Comparison of ENCODE assay signal across 28 mouse cellular contexts in genomic region chr4:68410785-68411184, GRCm38 (mm10).
"Had no signal": no experiment of that assay in that cellular context is flagged by ENCODE, and none has a peak within 500 bp of the region (broad histone marks: within the 10 kb centered on the region; RNA-seq: fewer than 3 reads in every experiment).

No protein-coding gene starts in this region.

- H3K36me3 ChIP-seq: embryonic facial prominence, embryonic 10.5 days; embryonic facial prominence, embryonic 12.5 days; embryonic facial prominence, embryonic 13.5 days; embryonic facial prominence, embryonic 15.5 days; forebrain, embryonic 10.5 days; forebrain, embryonic 12.5 days; forebrain, embryonic 15.5 days had no signal

- H3K9me3 ChIP-seq: embryonic facial prominence, embryonic 10.5 days; embryonic facial prominence, embryonic 12.5 days; embryonic facial prominence, embryonic 13.5 days; embryonic facial prominence, embryonic 15.5 days; forebrain, embryonic 10.5 days; forebrain, embryonic 12.5 days; forebrain, embryonic 13.5 days; forebrain, embryonic 15.5 days had no signal

- H3K27ac ChIP-seq: embryonic facial prominence, embryonic 10.5 days; embryonic facial prominence, embryonic 12.5 days; embryonic facial prominence, embryonic 13.5 days; embryonic facial prominence, embryonic 15.5 days; forebrain, embryonic 10.5 days; forebrain, embryonic 12.5 days; forebrain, embryonic 13.5 days; forebrain, embryonic 15.5 days; gastrocnemius, adult 2 months had no signal

- H3K9ac ChIP-seq: embryonic facial prominence, embryonic 12.5 days; embryonic facial prominence, embryonic 13.5 days; embryonic facial prominence, embryonic 15.5 days; forebrain, embryonic 12.5 days; forebrain, embryonic 13.5 days; forebrain, embryonic 15.5 days; forebrain, postnatal 0 days had no signal

- ATAC-seq: forebrain, embryonic 13.5 days; forebrain, embryonic 14.5 days; forebrain, embryonic 15.5 days; forebrain, embryonic 16.5 days; forebrain, postnatal 0 days had no signal

- DNase-seq: cerebellum, adult 2 months; cerebellum, adult 8-10 months; cerebellum, adult 9-10 months; cerebellum, adult 9-11 months; cerebellum, postnatal 10 days; cerebellum, postnatal 14 days; cerebellum, postnatal 25 days; cerebellum, postnatal 36 days; embryo, embryonic 11 days; forebrain, postnatal 0 days; gastrocnemius, adult 2 months; gastrocnemius, postnatal 10 days; gastrocnemius, postnatal 14 days; gastrocnemius, postnatal 25 days; gastrocnemius, postnatal 36 days; heart, adult 11 months; heart, adult 18-20 months had no signal

- H3K27me3 ChIP-seq: embryonic facial prominence, embryonic 12.5 days; embryonic facial prominence, embryonic 13.5 days; embryonic facial prominence, embryonic 15.5 days; forebrain, embryonic 12.5 days; forebrain, embryonic 13.5 days; forebrain, embryonic 15.5 days had no signal

- H3K4me3 ChIP-seq: embryonic facial prominence, embryonic 10.5 days; embryonic facial prominence, embryonic 12.5 days; embryonic facial prominence, embryonic 13.5 days; embryonic facial prominence, embryonic 15.5 days; erythroblast, embryonic 14.5 days; forebrain, embryonic 10.5 days; forebrain, embryonic 12.5 days; forebrain, embryonic 13.5 days; forebrain, embryonic 15.5 days; gastrocnemius, adult 2 months had no signal

- H3K4me1 ChIP-seq: embryonic facial prominence, embryonic 10.5 days; embryonic facial prominence, embryonic 12.5 days; embryonic facial prominence, embryonic 13.5 days; embryonic facial prominence, embryonic 15.5 days; forebrain, embryonic 10.5 days; forebrain, embryonic 12.5 days; forebrain, embryonic 13.5 days; forebrain, embryonic 15.5 days had no signal

- H3K4me2 ChIP-seq: embryonic facial prominence, embryonic 12.5 days; embryonic facial prominence, embryonic 13.5 days; embryonic facial prominence, embryonic 15.5 days; forebrain, embryonic 12.5 days; forebrain, embryonic 13.5 days; forebrain, embryonic 15.5 days had no signal
